Mouse (Mus musculus): ENCODE results near the gene Wfdc3. TPM values are rescaled to one million over a fixed set of nuclear protein-coding genes. Genes with fewer than 3 reads are reported as not detected.

Gene Wfdc3
- polyA plus RNA-seq (2016; fragmentation: Nextera tagmentation; extraction: Ambion mirVana) = 0.44 and 0.72 TPM in 2 replicates

DNA sequence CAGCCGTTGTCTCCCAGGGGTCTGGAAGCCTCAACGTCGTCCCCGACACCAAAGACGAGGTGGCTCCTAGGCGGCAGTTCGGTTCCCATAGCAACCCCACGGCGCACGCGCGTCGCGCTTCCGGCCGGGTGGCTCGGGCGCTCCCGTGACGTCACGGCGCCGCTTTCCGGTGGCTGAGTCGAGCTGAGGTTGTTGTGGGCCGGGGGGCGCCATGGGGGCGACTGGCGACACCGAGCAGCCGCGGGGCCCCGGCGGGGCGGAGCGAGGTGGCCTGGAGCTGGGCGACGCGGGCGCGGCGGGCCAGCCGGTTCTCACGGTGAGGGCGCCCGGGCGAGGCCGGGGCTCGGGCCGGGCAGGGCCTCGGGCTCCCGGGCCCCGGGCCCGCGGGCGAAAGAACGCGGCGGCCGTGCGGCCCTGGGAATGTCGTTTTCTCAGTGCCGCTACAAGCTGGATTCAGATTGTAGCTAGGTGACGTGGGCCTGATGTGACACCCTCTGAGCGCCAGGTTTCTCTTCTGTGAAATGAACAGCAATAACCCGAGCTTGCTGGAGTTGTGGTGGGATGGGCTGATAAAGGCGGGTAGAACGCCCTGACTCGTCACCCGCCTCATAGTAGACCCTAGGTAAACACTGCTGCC, at the start of gene Wfdc3, which contains the start of gene Dnttip1:
Gene Wfdc3, minus strand, starts transcription at position 89 of the 637 bp plus-strand sequence.
Gene Dnttip1, plus strand, starts transcription at position 141 of the 637 bp plus-strand sequence.
- H3K4me2 ChIP-seq (replicated peaks) = peak within 1 kb of the TSS; percentile 85
- H3K36me3 ChIP-seq = peaks cover 30% of the 10 kb centered on the region
- H3K27ac ChIP-seq = 0 out of 2 replicates have a peak within 1 kb of the TSS, but pooled peaks have one; percentile 32
- H3K4me1 ChIP-seq = peaks cover 22% of the 10 kb centered on the region
- no peaks in the 10 kb centered on the region for H3K27me3 ChIP-seq (replicated peaks)
- peak within 1 kb of the TSS; percentile 98 for H3K4me3 ChIP-seq
- H3K9ac ChIP-seq = peak within 1 kb of the TSS; percentile 88
- ATAC-seq (ENCODE audit: low FRiP score, low read depth) = peak; percentile 88
- no peaks in the 10 kb centered on the region for H3K9me3 ChIP-seq
- under 1% methylated on average over 68 of the region's 70 CpGs for WGBS

DNA sequence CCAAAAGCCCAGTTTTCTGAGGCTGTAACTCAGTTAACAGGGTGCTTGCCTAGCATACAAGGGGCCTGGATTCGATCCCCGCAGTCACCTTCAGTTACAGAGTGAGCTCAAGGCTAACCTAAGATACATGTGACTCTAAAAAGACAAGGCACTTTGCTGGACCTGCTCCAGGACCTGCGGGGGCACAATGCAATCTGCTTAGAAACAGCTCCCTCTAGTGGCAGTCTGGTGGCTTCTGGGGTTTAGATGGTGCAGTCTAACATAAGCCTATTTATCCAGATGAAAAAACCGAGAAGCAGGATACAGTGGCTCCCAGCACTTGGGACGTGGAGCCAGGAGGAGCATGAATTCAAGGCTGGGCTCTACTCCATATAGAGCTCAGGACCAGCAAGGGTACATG, 48.6 kb upstream of the Wfdc3 start:
- H3K27me3 ChIP-seq (replicated peaks) = no peaks in the 10 kb centered on the region
- 40% methylated on average over 5 of the region's 5 CpGs for whole genome bisulfite sequencing
- H3K36me3 ChIP-seq = peaks cover 65% of the 10 kb centered on the region
- H3K9ac ChIP-seq = no peak overlapping the region
- H3K4me1 ChIP-seq = no peaks in the 10 kb centered on the region
- H3K4me2 ChIP-seq (replicated peaks) = no peak overlapping the region
- no peak overlapping the region for H3K4me3 ChIP-seq
- ATAC-seq (ENCODE audit: low FRiP score, low read depth) = peak; percentile 15; the same call in 1 of the 2 replicates
- H3K27ac ChIP-seq = no peak overlapping the region
- no peaks in the 10 kb centered on the region for H3K9me3 ChIP-seq

DNA sequence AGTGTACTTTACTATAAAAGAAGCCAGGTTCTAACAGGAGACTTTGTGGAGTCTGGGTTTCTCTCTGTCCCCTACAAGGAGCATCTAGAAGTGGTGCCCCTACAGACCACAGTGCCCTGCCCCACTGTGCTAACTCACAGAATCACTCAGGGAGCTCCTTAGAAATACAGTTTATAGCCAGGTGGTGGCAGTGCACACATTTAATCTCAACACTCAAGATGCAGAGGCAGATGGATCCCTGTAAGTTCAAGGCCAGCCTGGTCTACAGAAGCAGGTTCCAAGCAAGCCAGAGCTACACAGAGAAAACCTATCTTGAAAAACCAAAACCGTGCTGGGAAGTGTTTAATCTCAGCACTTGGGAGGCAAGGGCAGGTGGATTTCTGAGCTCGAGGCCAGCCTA, 48.0 kb upstream of the Wfdc3 start:
- Histone ChIP-seq H3K27me3 (replicated peaks) (no peaks in the 10 kb centered on the region), H3K4me1 (no peaks in the 10 kb centered on the region), H3K4me2 (replicated peaks) (no peak overlapping the region), H3K9me3 (no peaks in the 10 kb centered on the region), H3K27ac (no peak overlapping the region), H3K9ac (no peak overlapping the region), H3K36me3 (peaks cover 63% of the 10 kb centered on the region), H3K4me3 (no peak overlapping the region)
- WGBS = 96% methylated on average over 2 of the region's 2 CpGs
- ATAC-seq (ENCODE audit: low FRiP score, low read depth) = no peak

DNA sequence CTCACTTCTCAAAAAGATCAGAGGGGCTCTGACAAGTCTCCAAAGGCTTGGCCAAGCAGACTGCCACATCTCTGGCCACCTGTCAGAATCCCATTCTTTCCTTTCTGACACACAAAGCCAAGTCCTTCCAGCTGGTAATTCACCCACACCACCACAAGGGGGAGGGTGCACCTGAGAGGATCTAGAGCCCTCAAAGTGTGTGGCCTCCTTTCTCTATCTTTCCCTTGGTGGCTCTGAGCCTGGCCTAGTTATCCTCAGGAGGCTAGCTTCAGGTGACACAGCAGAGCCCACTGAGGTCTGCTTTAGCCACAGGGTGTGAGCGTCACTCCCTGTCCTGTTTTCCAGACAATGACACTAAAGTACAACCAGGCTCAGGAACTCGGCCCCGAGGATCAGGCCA, 47.5 kb upstream of the Wfdc3 start:
- Histone ChIP-seq H3K36me3 (peaks cover 59% of the 10 kb centered on the region), H3K4me2 (replicated peaks) (no peak overlapping the region), H3K9ac (no peak overlapping the region), H3K4me3 (no peak overlapping the region), H3K9me3 (no peaks in the 10 kb centered on the region), H3K4me1 (no peaks in the 10 kb centered on the region), H3K27ac (no peak overlapping the region), H3K27me3 (replicated peaks) (no peaks in the 10 kb centered on the region)
- ATAC-seq (ENCODE audit: low FRiP score, low read depth) = no peak
- 90% methylated on average over 3 of the region's 3 CpGs for WGBS

DNA sequence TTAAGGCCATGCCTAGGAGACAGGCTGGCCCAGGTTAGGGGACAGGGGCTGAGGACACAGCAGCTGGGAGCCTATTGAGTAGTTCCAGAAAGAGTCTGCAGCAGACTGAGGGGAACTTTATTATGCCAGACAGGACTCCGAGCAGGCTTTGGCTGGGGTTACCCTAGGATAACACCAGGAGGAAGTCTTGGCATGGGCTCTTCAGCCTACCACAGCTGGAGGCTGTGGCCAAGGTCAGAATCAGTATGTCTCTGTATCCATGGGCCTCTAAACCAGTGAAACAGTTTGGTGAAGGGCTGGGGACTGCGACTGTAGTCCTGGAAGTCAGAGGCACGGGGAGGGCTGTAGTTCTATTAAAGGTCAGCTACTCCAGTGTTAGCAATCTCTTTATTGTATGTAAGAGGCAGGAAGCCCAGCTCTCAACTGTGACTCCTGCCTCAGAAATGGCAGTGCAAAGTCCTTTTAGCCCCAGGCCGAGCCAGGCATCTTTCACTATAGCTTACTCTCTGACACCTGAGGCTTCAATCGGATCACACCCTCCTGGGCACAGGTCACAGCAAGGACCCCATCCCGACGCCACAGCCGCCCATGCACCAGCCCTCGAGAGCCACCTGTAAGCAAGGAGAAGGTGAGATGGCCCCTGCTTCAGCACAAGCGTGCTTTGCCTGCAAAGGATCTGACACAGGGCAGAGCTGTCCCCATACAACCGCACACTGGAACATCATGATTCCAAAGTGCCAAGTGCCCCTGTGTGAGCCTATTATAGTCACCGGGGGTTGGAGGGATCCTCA, 46.9 kb upstream of the Wfdc3 start:
- H3K9ac ChIP-seq = no peak overlapping the region

DNA sequence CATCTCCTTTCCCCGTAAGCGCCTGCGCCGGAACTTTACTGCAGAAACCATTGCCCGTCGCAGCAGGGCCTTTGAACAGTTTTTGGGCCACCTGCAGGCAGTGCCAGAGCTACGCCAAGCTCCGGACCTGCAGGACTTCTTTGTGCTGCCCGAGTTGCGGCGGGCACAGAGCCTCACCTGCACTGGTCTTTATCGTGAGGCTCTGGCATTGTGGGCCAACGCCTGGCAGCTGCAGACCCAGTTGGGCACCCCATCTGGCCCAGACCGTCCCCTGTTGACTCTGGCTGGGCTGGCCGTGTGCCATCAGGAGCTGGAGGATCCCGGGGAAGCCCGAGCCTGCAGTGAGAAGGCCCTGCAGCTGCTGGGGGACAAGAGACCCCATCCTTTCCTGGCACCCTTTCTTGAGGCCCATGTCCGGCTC, 46.1 kb upstream of the Wfdc3 start:
- Histone ChIP-seq H3K9ac (no peak overlapping the region), H3K9me3 (no peaks in the 10 kb centered on the region), H3K4me1 (no peaks in the 10 kb centered on the region), H3K4me2 (replicated peaks) (no peak overlapping the region), H3K4me3 (no peak overlapping the region), H3K36me3 (peaks cover 52% of the 10 kb centered on the region), H3K27me3 (replicated peaks) (no peaks in the 10 kb centered on the region), H3K27ac (no peak overlapping the region)
- ATAC-seq (ENCODE audit: low FRiP score, low read depth) = no peak
- 94% methylated on average over 18 of the region's 18 CpGs for WGBS

More for the DNA sequence above, 46.9 kb upstream of the Wfdc3 start:
- H3K27ac ChIP-seq = no peak overlapping the region
- H3K4me1 ChIP-seq = no peaks in the 10 kb centered on the region
- 94% methylated on average over 12 of the region's 12 CpGs for WGBS
- no peak overlapping the region for H3K4me3 ChIP-seq
- peaks cover 54% of the 10 kb centered on the region for H3K36me3 ChIP-seq
- no peak for ATAC-seq (ENCODE audit: low FRiP score, low read depth)
- no peaks in the 10 kb centered on the region for H3K27me3 ChIP-seq (replicated peaks)
- no peak overlapping the region for H3K4me2 ChIP-seq (replicated peaks)
- no peaks in the 10 kb centered on the region for H3K9me3 ChIP-seq

DNA sequence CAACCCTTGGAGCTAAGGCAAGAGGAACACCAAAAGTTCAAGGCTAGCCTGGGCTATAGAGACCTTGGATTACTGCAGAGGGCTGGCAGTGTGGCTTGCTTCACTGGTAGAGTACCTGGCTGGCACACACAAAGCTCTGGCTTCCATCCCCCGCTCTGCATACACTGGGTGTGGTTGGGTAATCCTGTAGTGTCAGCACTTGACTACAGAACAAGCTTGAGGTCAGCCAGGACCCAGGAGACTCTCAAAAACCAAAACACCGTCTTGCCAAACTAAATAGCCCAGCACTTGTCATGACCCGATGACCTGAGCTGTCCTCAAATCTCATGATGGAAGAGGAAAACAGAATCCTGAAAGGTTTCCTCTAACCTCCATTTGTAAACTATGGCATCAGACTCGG, 44.7 kb upstream of the Wfdc3 start:
- H3K27ac ChIP-seq = no peak overlapping the region
- H3K4me2 ChIP-seq (replicated peaks) = no peak overlapping the region
- WGBS = 85% methylated on average over 4 of the region's 4 CpGs
- no peaks in the 10 kb centered on the region for H3K27me3 ChIP-seq (replicated peaks)
- H3K4me1 ChIP-seq = no peaks in the 10 kb centered on the region
- no peak overlapping the region for H3K9ac ChIP-seq
- no peaks in the 10 kb centered on the region for H3K9me3 ChIP-seq
- ATAC-seq (ENCODE audit: low FRiP score, low read depth) = no peak
- H3K4me3 ChIP-seq = no peak overlapping the region
- H3K36me3 ChIP-seq = peaks cover 38% of the 10 kb centered on the region

DNA sequence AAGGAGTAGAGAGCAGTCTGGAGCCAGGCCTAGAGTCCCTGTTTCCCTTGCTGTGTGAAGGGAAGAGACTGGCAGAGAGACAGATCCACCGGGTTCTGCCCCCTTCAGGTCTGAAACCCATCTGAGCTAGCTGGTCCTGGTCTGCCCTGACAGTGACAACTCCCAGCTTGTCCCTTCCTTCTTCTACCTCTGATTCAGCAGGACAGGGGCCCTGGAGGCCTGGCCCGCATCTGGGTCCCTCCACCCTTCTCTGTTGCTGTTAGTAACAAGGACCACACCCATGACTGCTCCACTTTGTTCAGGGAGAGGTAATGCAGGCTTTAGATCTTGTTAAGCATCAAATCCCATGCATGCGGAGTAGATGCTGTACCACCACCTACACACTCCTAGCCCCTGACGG, 42.7 kb upstream of the Wfdc3 start:
- H3K27ac ChIP-seq = no peak overlapping the region
- no peak overlapping the region for H3K4me3 ChIP-seq
- H3K36me3 ChIP-seq = peaks cover 24% of the 10 kb centered on the region
- no peak overlapping the region for H3K9ac ChIP-seq
- no peak overlapping the region for H3K4me2 ChIP-seq (replicated peaks)
- H3K27me3 ChIP-seq (replicated peaks) = no peaks in the 10 kb centered on the region
- no peaks in the 10 kb centered on the region for H3K9me3 ChIP-seq
- H3K4me1 ChIP-seq = no peaks in the 10 kb centered on the region
- 81% methylated on average over 4 of the region's 4 CpGs for WGBS
- ATAC-seq (ENCODE audit: low FRiP score, low read depth) = no peak

DNA sequence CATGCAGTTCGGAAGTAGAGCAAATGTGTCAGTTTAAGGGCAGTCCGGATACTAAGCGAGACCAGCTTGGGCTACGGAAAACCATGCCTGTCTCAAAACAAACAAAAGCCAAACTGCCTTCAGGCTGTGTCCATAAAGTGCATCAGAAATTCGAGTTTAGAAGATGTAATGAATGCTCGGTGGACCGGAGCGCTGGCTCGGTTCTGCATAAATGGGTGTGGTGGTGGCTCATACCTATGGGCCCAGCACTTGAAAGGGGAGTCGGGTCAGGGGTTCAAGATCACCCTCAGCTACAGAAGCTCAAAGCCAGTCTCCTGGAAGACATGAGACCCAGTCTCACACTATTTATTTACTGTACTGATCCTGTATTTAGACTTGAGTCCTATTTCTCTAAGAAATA, 42.0 kb upstream of the Wfdc3 start:
- Histone ChIP-seq H3K4me1 (no peaks in the 10 kb centered on the region), H3K27me3 (replicated peaks) (no peaks in the 10 kb centered on the region), H3K36me3 (peaks cover 18% of the 10 kb centered on the region), H3K4me3 (no peak overlapping the region), H3K9me3 (no peaks in the 10 kb centered on the region), H3K27ac (no peak overlapping the region), H3K9ac (no peak overlapping the region), H3K4me2 (replicated peaks) (no peak overlapping the region)
- 84% methylated on average over 10 of the region's 10 CpGs for WGBS
- ATAC-seq (ENCODE audit: low FRiP score, low read depth) = no peak

DNA sequence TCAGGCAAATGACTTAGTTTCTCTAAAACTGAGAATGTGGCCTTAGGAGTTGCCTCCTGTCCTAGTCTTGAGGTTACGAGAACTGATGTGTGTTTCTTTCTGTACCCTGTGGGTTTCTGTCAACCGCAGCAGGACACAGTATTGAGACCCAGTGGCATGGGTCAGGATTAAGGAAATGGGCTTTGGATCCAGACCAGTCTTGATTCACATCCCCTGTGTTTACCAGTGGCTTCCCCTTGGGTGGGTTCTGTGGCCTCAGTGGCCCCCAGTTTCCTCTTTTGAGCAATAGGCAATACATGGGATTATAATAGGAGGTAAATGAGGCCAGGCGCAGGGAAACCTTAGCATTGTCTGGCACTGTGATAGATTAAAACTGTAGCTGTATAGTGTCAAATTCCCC, 41.3 kb upstream of the Wfdc3 start:
- Histone ChIP-seq H3K4me3 (no peak overlapping the region), H3K9ac (no peak overlapping the region), H3K27ac (no peak overlapping the region), H3K36me3 (peaks cover 10% of the 10 kb centered on the region), H3K4me1 (no peaks in the 10 kb centered on the region), H3K27me3 (replicated peaks) (no peaks in the 10 kb centered on the region), H3K4me2 (replicated peaks) (peak overlapping the region; percentile 93), H3K9me3 (no peaks in the 10 kb centered on the region)
- ATAC-seq (ENCODE audit: low FRiP score, low read depth) = no peak
- 89% methylated on average over 3 of the region's 3 CpGs for WGBS

DNA sequence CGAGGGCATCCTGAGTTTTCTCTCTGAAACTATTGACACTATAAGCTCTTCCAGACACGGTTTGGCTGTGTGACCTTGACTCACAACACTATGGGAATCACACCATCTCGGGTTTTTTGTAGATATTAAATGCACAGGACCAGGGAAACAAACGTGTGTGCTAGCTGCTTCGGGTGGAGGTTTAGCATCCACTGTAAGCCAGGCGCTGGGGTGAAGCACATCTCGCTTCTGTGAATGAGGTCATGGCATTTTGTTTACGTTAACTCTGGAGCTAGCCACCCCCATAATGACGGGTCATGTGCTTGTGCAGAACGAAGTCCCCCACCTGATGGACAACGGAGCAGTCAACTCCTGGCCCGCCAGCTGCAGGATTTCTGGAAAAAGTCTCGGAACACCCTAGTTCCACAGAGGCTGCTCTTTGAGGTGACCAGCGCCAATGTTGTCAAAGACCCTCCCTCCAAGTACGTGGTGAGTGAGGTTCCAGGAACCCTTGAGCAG, 40.7 kb upstream of the Wfdc3 start:
- ATAC-seq (ENCODE audit: low FRiP score, low read depth) = 0 out of 2 replicates have a peak, but pooled peaks have one; percentile 8
- H3K27ac ChIP-seq = no peak overlapping the region
- 11% methylated on average over 15 of the region's 15 CpGs for WGBS

More for the DNA sequence above, 40.7 kb upstream of the Wfdc3 start:
- Histone ChIP-seq H3K36me3 (peaks cover 4% of the 10 kb centered on the region), H3K4me1 (no peaks in the 10 kb centered on the region), H3K9ac (peak overlapping the region; percentile 71), H3K4me2 (replicated peaks) (peak overlapping the region; percentile 93), H3K9me3 (no peaks in the 10 kb centered on the region), H3K27me3 (replicated peaks) (no peaks in the 10 kb centered on the region), H3K4me3 (peak overlapping the region; percentile 60)
